Mouse (Mus musculus): ENCODE data around the gene Fxyd7. TPM values are rescaled to one million over a fixed set of nuclear protein-coding genes. Genes with fewer than 3 reads are reported as not detected.
A peak's percentile ranks its signal among the peaks of the same experiment; 100 is the strongest.

Gene Fxyd7
- total and polyA plus RNA-seq, 2 experiments from 2014 or later: 0.72 TPM; not detected in 1

DNA sequence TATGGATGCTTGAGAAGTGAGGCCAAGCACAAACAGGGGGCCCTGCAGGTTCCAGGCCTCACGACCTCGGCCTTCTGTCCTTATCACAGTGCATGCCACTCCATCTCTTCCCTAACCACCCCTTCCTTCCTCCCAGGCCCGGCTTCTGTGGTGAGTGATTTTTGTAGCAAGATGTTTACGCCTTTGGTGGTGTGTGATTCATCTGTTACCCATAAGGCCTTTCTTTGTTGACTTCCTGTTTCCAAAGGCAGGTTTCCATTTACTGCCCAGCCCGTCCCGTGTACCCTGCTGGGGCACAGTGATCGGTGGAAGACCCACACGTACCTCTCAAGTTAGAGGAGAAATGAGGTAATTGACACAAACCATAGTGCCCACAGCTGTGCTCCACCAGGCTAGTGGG is 48.6 kb downstream of the Fxyd7 start:
- ATAC-seq (ENCODE audit: insufficient read depth, low read depth) (peak; percentile 14; the same call in 1 of the 2 replicates), DNase-seq (ENCODE audit: low spot score) (peak; percentile 29)
- Histone ChIP-seq H3K4me3 (ENCODE audit: low read depth, low read length) (no peak overlapping the region), H3K27ac (ENCODE audit: low read depth) (no peak overlapping the region; the same call in 1 of the 2 replicates), H3K4me1 (ENCODE audit: control insufficient read depth, insufficient read depth) (peaks cover 20% of the 10 kb centered on the region), H3K36me3 (replicated peaks; ENCODE audit: control insufficient read depth, insufficient read depth, low read length) (no peaks in the 10 kb centered on the region), H3K9me3 (replicated peaks; ENCODE audit: control insufficient read depth, low read length) (no peaks in the 10 kb centered on the region), H3K4me2 (ENCODE audit: low read depth, low read length) (no peak overlapping the region), H3K9ac (replicated peaks; ENCODE audit: low read depth, low read length) (no peak overlapping the region), H3K27me3 (ENCODE audit: control insufficient read depth, insufficient read depth, low read length) (no peaks in the 10 kb centered on the region)
- 42% methylated on average over 8 of the region's 8 CpGs for WGBS
- 0 out of 2 replicates have a peak, but pooled peaks have one; percentile 42 for TF ChIP-seq EP300 (IDR thresholded peaks at IDR 0.05; ENCODE audit: low read depth)
- TF ChIP-seq CTCF (IDR thresholded peaks at IDR 0.05; ENCODE audit: low read depth): no peak

DNA sequence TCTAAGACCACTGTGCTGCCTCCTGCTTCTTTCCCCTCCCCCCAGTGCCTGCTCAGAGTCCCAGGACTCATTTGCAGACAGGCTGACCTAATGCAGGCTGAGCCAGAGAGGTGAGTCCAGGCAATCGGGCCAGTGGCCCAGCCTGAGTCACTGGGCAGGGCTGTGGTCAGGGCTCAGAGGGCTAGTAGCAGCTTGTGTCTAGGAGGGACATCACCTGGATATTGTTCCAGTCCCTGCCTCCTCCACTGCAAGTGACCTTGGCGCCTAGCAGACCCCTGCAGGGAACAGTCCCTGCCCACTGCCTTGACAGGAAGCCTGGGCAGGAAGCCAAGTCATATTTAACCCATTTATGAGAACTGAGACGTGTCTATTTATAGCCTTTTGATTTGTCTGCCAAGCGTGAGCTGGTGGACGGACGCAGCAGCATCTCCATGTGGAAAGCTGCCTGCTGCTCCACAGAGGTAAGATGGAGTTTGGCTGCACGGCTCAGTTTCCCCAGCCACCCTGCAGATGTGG is 50.7 kb downstream of the Fxyd7 start:
- peak; percentile 93 for DNase-seq (ENCODE audit: low spot score)
- no peaks in the 10 kb centered on the region for H3K27me3 ChIP-seq (ENCODE audit: control insufficient read depth, insufficient read depth, low read length)
- no peaks in the 10 kb centered on the region for H3K36me3 ChIP-seq (replicated peaks; ENCODE audit: control insufficient read depth, insufficient read depth, low read length)
- H3K4me2 ChIP-seq (ENCODE audit: low read depth, low read length): peak overlapping the region; percentile 22; the same call in 1 of the 2 replicates
- peak; percentile 95 for ATAC-seq (ENCODE audit: insufficient read depth, low read depth)
- H3K9ac ChIP-seq (replicated peaks; ENCODE audit: low read depth, low read length): no peak overlapping the region
- WGBS: 1% methylated on average over 7 of the region's 7 CpGs
- peak overlapping the region; percentile 86 for H3K27ac ChIP-seq (ENCODE audit: low read depth)
- H3K4me1 ChIP-seq (ENCODE audit: control insufficient read depth, insufficient read depth): peaks cover 20% of the 10 kb centered on the region
- H3K4me3 ChIP-seq (ENCODE audit: low read depth, low read length): no peak overlapping the region
- H3K9me3 ChIP-seq (replicated peaks; ENCODE audit: control insufficient read depth, low read length): peaks cover 5% of the 10 kb centered on the region; the same call in 1 of the 2 replicates
- TF ChIP-seq CTCF (IDR thresholded peaks at IDR 0.05; ENCODE audit: low read depth) (no peak), EP300 (IDR thresholded peaks at IDR 0.05; ENCODE audit: low read depth) (peak; percentile 80)

GRCm38 (mm10) chr7:30996491-30996890 is 54.8 kb downstream of the Fxyd7 start:
- Histone ChIP-seq H3K36me3 (replicated peaks; ENCODE audit: control insufficient read depth, insufficient read depth, low read length) (no peaks in the 10 kb centered on the region), H3K27ac (ENCODE audit: low read depth) (no peak overlapping the region), H3K9ac (replicated peaks; ENCODE audit: low read depth, low read length) (no peak overlapping the region), H3K4me2 (ENCODE audit: low read depth, low read length) (no peak overlapping the region), H3K9me3 (replicated peaks; ENCODE audit: control insufficient read depth, low read length) (peaks cover 5% of the 10 kb centered on the region; the same call in 1 of the 2 replicates), H3K4me3 (ENCODE audit: low read depth, low read length) (no peak overlapping the region), H3K27me3 (ENCODE audit: control insufficient read depth, insufficient read depth, low read length) (no peaks in the 10 kb centered on the region), H3K4me1 (ENCODE audit: control insufficient read depth, insufficient read depth) (peaks cover 14% of the 10 kb centered on the region)
- DNase-seq (ENCODE audit: low spot score) (no peak), ATAC-seq (ENCODE audit: insufficient read depth, low read depth) (no peak)
- TF ChIP-seq EP300 (IDR thresholded peaks at IDR 0.05; ENCODE audit: low read depth) (no peak), CTCF (IDR thresholded peaks at IDR 0.05; ENCODE audit: low read depth) (no peak)
- WGBS: 93% methylated on average over 2 of the region's 2 CpGs

DNA sequence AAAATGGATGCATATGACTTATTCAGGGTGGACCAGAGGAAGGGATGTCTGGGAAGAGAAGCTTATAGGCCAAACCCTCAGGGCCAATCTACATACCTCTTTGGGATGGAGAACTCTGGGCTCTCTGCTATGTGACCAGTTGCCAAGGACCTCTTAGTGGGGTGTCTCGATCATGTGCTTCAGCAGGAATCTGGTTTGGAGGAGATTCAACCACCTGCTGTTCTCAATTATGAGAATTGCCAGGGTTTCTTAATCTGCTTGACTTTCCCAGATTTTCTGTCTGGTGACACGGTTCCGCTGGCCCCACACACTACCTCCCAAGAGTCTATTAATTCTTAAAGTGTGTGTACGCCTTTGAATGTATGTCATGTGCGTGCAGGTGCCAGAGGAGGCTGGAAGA is 57.3 kb downstream of the Fxyd7 start:
- no peak for DNase-seq (ENCODE audit: low spot score)
- Histone ChIP-seq H3K27ac (ENCODE audit: low read depth) (no peak overlapping the region), H3K9ac (replicated peaks; ENCODE audit: low read depth, low read length) (no peak overlapping the region), H3K9me3 (replicated peaks; ENCODE audit: control insufficient read depth, low read length) (peaks cover 5% of the 10 kb centered on the region; the same call in 1 of the 2 replicates), H3K4me1 (ENCODE audit: control insufficient read depth, insufficient read depth) (no peaks in the 10 kb centered on the region), H3K4me3 (ENCODE audit: low read depth, low read length) (no peak overlapping the region), H3K27me3 (ENCODE audit: control insufficient read depth, insufficient read depth, low read length) (no peaks in the 10 kb centered on the region), H3K36me3 (replicated peaks; ENCODE audit: control insufficient read depth, insufficient read depth, low read length) (no peaks in the 10 kb centered on the region), H3K4me2 (ENCODE audit: low read depth, low read length) (no peak overlapping the region)
- 79% methylated on average over 5 of the region's 5 CpGs for WGBS
- no peak for TF ChIP-seq EP300 (IDR thresholded peaks at IDR 0.05; ENCODE audit: low read depth)
- ATAC-seq (ENCODE audit: insufficient read depth, low read depth): no peak

Small RNAs within 50 kb of the gene (microRNA-seq; reads per million reads assigned to microRNA genes)
- gene Mir7050: not detected

Other genes with a start within 250 kb of the Fxyd7 start
- not detected in 2 replicates for gene Ffar2, start 227.7 kb downstream of the Fxyd7 start, total RNA-seq (2014; rRNA removed; ENCODE audit: low replicate concordance)
- 0.05 TPM in 2 replicates for gene Ffar2, start 227.7 kb downstream of the Fxyd7 start, polyA plus RNA-seq (2015; fragmentation: Nextera tagmentation; extraction: Ambion mirVana)
- not detected in 2 replicates for gene Ffar3, start 195.3 kb downstream of the Fxyd7 start, total RNA-seq (2014; rRNA removed; ENCODE audit: low replicate concordance)
- gene Ffar3, start 195.3 kb downstream of the Fxyd7 start, polyA plus RNA-seq (2015; fragmentation: Nextera tagmentation; extraction: Ambion mirVana): not detected in 2 replicates
- not detected in 2 replicates for gene Ffar1, start 189.9 kb downstream of the Fxyd7 start, total RNA-seq (2014; rRNA removed; ENCODE audit: low replicate concordance)
- gene Ffar1, start 189.9 kb downstream of the Fxyd7 start, polyA plus RNA-seq (2015; fragmentation: Nextera tagmentation; extraction: Ambion mirVana): not detected in 2 replicates
- not detected in 2 replicates for gene Cd22, start 171.1 kb downstream of the Fxyd7 start, total RNA-seq (2014; rRNA removed; ENCODE audit: low replicate concordance)
- 0.08 and 0.23 TPM in 2 replicates for gene Cd22, start 171.1 kb downstream of the Fxyd7 start, polyA plus RNA-seq (2015; fragmentation: Nextera tagmentation; extraction: Ambion mirVana)
- 0.38 and 1.2 TPM in 2 replicates for gene Mag, start 136.6 kb downstream of the Fxyd7 start, total RNA-seq (2014; rRNA removed; ENCODE audit: low replicate concordance)
- gene Mag, start 136.6 kb downstream of the Fxyd7 start, polyA plus RNA-seq (2015; fragmentation: Nextera tagmentation; extraction: Ambion mirVana): 0.07 and 0.10 TPM in 2 replicates
- gene Hamp2, start 126.8 kb downstream of the Fxyd7 start, total RNA-seq (2014; rRNA removed; ENCODE audit: low replicate concordance): not detected in 2 replicates
- 0.44 TPM in 1 of 2 replicates, not detected in the other for gene Hamp2, start 126.8 kb downstream of the Fxyd7 start, polyA plus RNA-seq (2015; fragmentation: Nextera tagmentation; extraction: Ambion mirVana)
- gene Hamp, start 107.4 kb downstream of the Fxyd7 start, total RNA-seq (2014; rRNA removed; ENCODE audit: low replicate concordance): 42.0 TPM in 1 of 2 replicates, not detected in the other
- gene Hamp, start 107.4 kb downstream of the Fxyd7 start, polyA plus RNA-seq (2015; fragmentation: Nextera tagmentation; extraction: Ambion mirVana): 1.7 and 4.0 TPM in 2 replicates
- 101 and 109 TPM in 2 replicates for gene Usf2, start 94.7 kb downstream of the Fxyd7 start, total RNA-seq (2014; rRNA removed; ENCODE audit: low replicate concordance)
- gene Usf2, start 94.7 kb downstream of the Fxyd7 start, polyA plus RNA-seq (2015; fragmentation: Nextera tagmentation; extraction: Ambion mirVana): 16.5 and 16.7 TPM in 2 replicates
- gene Lsr, start 78.0 kb downstream of the Fxyd7 start, total RNA-seq (2014; rRNA removed; ENCODE audit: low replicate concordance): 6.2 and 12.8 TPM in 2 replicates
- gene Lsr, start 78.0 kb downstream of the Fxyd7 start, polyA plus RNA-seq (2015; fragmentation: Nextera tagmentation; extraction: Ambion mirVana): 4.0 and 4.1 TPM in 2 replicates
- 0.77 TPM in 1 of 2 replicates, not detected in the other for gene Fam187b, start 77.7 kb downstream of the Fxyd7 start, total RNA-seq (2014; rRNA removed; ENCODE audit: low replicate concordance)
- gene Fam187b, start 77.7 kb downstream of the Fxyd7 start, polyA plus RNA-seq (2015; fragmentation: Nextera tagmentation; extraction: Ambion mirVana): 0.18 and 0.58 TPM in 2 replicates
- 54.3 and 69.7 TPM in 2 replicates for gene Fxyd5, start 9.0 kb downstream of the Fxyd7 start, total RNA-seq (2014; rRNA removed; ENCODE audit: low replicate concordance)
- 41.5 and 46.4 TPM in 2 replicates for gene Fxyd5, start 9.0 kb downstream of the Fxyd7 start, polyA plus RNA-seq (2015; fragmentation: Nextera tagmentation; extraction: Ambion mirVana)
- gene Fxyd1, start 5.7 kb upstream of the Fxyd7 start, total RNA-seq (2014; rRNA removed; ENCODE audit: low replicate concordance): 499 and 572 TPM in 2 replicates
- 1,579 and 1,586 TPM in 2 replicates for gene Fxyd1, start 5.7 kb upstream of the Fxyd7 start, polyA plus RNA-seq (2015; fragmentation: Nextera tagmentation; extraction: Ambion mirVana)
- gene Lgi4, start 7.9 kb upstream of the Fxyd7 start, total RNA-seq (2014; rRNA removed; ENCODE audit: low replicate concordance): 0.27 and 2.7 TPM in 2 replicates
- gene Lgi4, start 7.9 kb upstream of the Fxyd7 start, polyA plus RNA-seq (2015; fragmentation: Nextera tagmentation; extraction: Ambion mirVana): 0.08 and 0.19 TPM in 2 replicates
- gene Fxyd3, start 25.2 kb upstream of the Fxyd7 start, total RNA-seq (2014; rRNA removed; ENCODE audit: low replicate concordance): 0.81 and 0.92 TPM in 2 replicates
- gene Fxyd3, start 25.2 kb upstream of the Fxyd7 start, polyA plus RNA-seq (2015; fragmentation: Nextera tagmentation; extraction: Ambion mirVana): 0.66 and 2.4 TPM in 2 replicates
- gene Hpn, start 63.8 kb upstream of the Fxyd7 start, total RNA-seq (2014; rRNA removed; ENCODE audit: low replicate concordance): 6.7 and 10.5 TPM in 2 replicates
- 1.3 and 1.7 TPM in 2 replicates for gene Hpn, start 63.8 kb upstream of the Fxyd7 start, polyA plus RNA-seq (2015; fragmentation: Nextera tagmentation; extraction: Ambion mirVana)
- 4.7 and 28.3 TPM in 2 replicates for gene Scn1b, start 75.5 kb upstream of the Fxyd7 start, total RNA-seq (2014; rRNA removed; ENCODE audit: low replicate concordance)
- gene Scn1b, start 75.5 kb upstream of the Fxyd7 start, polyA plus RNA-seq (2015; fragmentation: Nextera tagmentation; extraction: Ambion mirVana): 4.2 and 5.3 TPM in 2 replicates
- gene Gramd1a, start 104.4 kb upstream of the Fxyd7 start, total RNA-seq (2014; rRNA removed; ENCODE audit: low replicate concordance): 53.9 and 57.2 TPM in 2 replicates
- gene Gramd1a, start 104.4 kb upstream of the Fxyd7 start, polyA plus RNA-seq (2015; fragmentation: Nextera tagmentation; extraction: Ambion mirVana): 25.9 and 27.0 TPM in 2 replicates
- not detected in 2 replicates for gene Scgb2b2, start 239.0 kb upstream of the Fxyd7 start, total RNA-seq (2014; rRNA removed; ENCODE audit: low replicate concordance)
- not detected in 2 replicates for gene Scgb2b2, start 239.0 kb upstream of the Fxyd7 start, polyA plus RNA-seq (2015; fragmentation: Nextera tagmentation; extraction: Ambion mirVana)
- gene Scgb1b2, start 240.4 kb upstream of the Fxyd7 start, total RNA-seq (2014; rRNA removed; ENCODE audit: low replicate concordance): not detected in 2 replicates
- not detected in 2 replicates for gene Scgb1b2, start 240.4 kb upstream of the Fxyd7 start, polyA plus RNA-seq (2015; fragmentation: Nextera tagmentation; extraction: Ambion mirVana)

All from heart, postnatal 0 days (tissue).